Mouse (Mus musculus) kidney, embryonic 15.5 days (tissue): ENCODE measurements around the gene Gm42674. TPM values are rescaled to one million over a fixed set of nuclear protein-coding genes. Genes with fewer than 3 reads are reported as not detected.

Experiments used
- ATAC-seq: fragments of 200-750 bp; cut with Nextera tagmentation; replicated peaks from 2 replicates; pipeline ENCODE4 v1.8.0; 2017; ENCODE audit warnings: moderate TSS enrichment; ENCODE audit not compliant: low FRiP score
- H3K27ac ChIP-seq: fragments of 300-500 bp; sonication (generic); 2 replicates; pipeline ENCODE4 v1.5.1; 2015; ENCODE audit warnings: mild to moderate bottlenecking, inconsistent platforms
- H3K27me3 ChIP-seq: fragments of 300-500 bp; sonication (generic); 2 replicates; pipeline ENCODE4 v1.6.1; 2015; ENCODE audit warnings: inconsistent platforms
- H3K36me3 ChIP-seq: fragments of 300-500 bp; sonication (generic); 2 replicates; pipeline ENCODE4 v1.6.1; 2015; ENCODE audit warnings: inconsistent platforms
- H3K4me1 ChIP-seq: fragments of 300-500 bp; sonication (generic); 2 replicates; pipeline ENCODE4 v1.6.1; 2015; ENCODE audit warnings: inconsistent platforms
- H3K4me2 ChIP-seq: fragments of 300-500 bp; sonication (generic); 2 replicates; pipeline ENCODE4 v1.6.1; 2015; ENCODE audit warnings: moderate library complexity, mild to moderate bottlenecking, inconsistent platforms
- H3K4me3 ChIP-seq: fragments of 300-500 bp; sonication (generic); replicated peaks from 2 replicates; pipeline ENCODE4 v1.5.1; 2015; ENCODE audit warnings: mild to moderate bottlenecking, inconsistent platforms
- H3K9ac ChIP-seq: fragments of 300-500 bp; sonication (generic); 2 replicates; pipeline ENCODE4 v1.6.1; 2015; ENCODE audit warnings: mild to moderate bottlenecking, inconsistent platforms
- H3K9me3 ChIP-seq: fragments of 300-500 bp; sonication (generic); replicated peaks from 2 replicates; pipeline ENCODE4 v1.6.1; 2016; ENCODE audit warnings: inconsistent platforms
- WGBS: fragments of 180-500 bp; shearing (Covaris S2); methylation state at CpG from one replicate; pipeline ENCODE4 v1.1.7; 2015; ENCODE audit warnings: mixed read lengths; 5-methylcytosine and 5-hydroxymethylcytosine counted together
- polyA plus RNA-seq: library from polyadenylated mRNA; unstranded; fragments of >200 nt; fragmentation: Nextera tagmentation; extraction: Ambion mirVana; gene quantifications from 2 replicates; pipeline ENCODE4 v1.2.1, GENCODE M21; 2015

The Gm42674 gene
- polyA plus RNA-seq, 1 experiment from 2014 or later, result not detected

- ATAC-seq, result no peak
- H3K27me3 ChIP-seq, result no peaks in the 10 kb centered on the region
- no peak overlapping the region for H3K4me2 ChIP-seq
- no peaks in the 10 kb centered on the region for H3K36me3 ChIP-seq
- no peak overlapping the region for H3K9ac ChIP-seq
- H3K9me3 ChIP-seq, result no peaks in the 10 kb centered on the region
- peaks cover 26% of the 10 kb centered on the region for H3K4me1 ChIP-seq
- H3K4me3 ChIP-seq, result no peak overlapping the region
- H3K27ac ChIP-seq, result no peak overlapping the region
- WGBS, result 71% methylated on average over 6 of the region's 6 CpGs
These were observed 1.7 kb upstream of the Gm42674 start for GRCm38 (mm10) chr3:90600036-90600435.

GRCm38 (mm10) chr3:90600458-90601195 is 1.1 kb upstream of the Gm42674 start:
- no peak for ATAC-seq
- Histone ChIP-seq H3K4me2 (no peak overlapping the region), H3K27me3 (no peaks in the 10 kb centered on the region), H3K4me3 (no peak overlapping the region), H3K36me3 (no peaks in the 10 kb centered on the region), H3K4me1 (peaks cover 30% of the 10 kb centered on the region), H3K9me3 (no peaks in the 10 kb centered on the region), H3K27ac (no peak overlapping the region), H3K9ac (no peak overlapping the region)
- WGBS, result 85% methylated on average over 8 of the region's 8 CpGs

- 47% methylated on average over 3 of the region's 3 CpGs for WGBS
- Histone ChIP-seq H3K4me2 (no peak within 1 kb of the TSS), H3K9ac (no peak within 1 kb of the TSS), H3K4me3 (no peak within 1 kb of the TSS), H3K27ac (peak within 1 kb of the TSS; percentile 76), H3K27me3 (no peaks in the 10 kb centered on the region), H3K4me1 (peaks cover 29% of the 10 kb centered on the region), H3K36me3 (no peaks in the 10 kb centered on the region), H3K9me3 (no peaks in the 10 kb centered on the region)
- ATAC-seq, result no peak
These were observed 1.9 kb downstream of the Gm42674 start, which contains the start of gene S100a4 for GRCm38 (mm10) chr3:90603623-90604022. Gene S100a4 (plus strand): TSS chr3:90603771.

GRCm38 (mm10) chr3:90604416-90604815 is 2.7 kb downstream of the Gm42674 start:
- H3K27me3 ChIP-seq, result no peaks in the 10 kb centered on the region
- no peaks in the 10 kb centered on the region for H3K36me3 ChIP-seq
- H3K9me3 ChIP-seq, result no peaks in the 10 kb centered on the region
- peak; percentile 66 for ATAC-seq
- 41% methylated on average over 4 of the region's 4 CpGs for WGBS
- H3K4me3 ChIP-seq, result no peak overlapping the region
- H3K4me1 ChIP-seq, result peaks cover 29% of the 10 kb centered on the region
- peak overlapping the region; percentile 76 for H3K27ac ChIP-seq
- no peak overlapping the region for H3K4me2 ChIP-seq
- H3K9ac ChIP-seq, result no peak overlapping the region

GRCm38 (mm10) chr3:90605049-90605448 is 3.3 kb downstream of the Gm42674 start:
- H3K4me2 ChIP-seq, result no peak overlapping the region
- WGBS, result 80% methylated on average over 3 of the region's 3 CpGs
- H3K36me3 ChIP-seq, result no peaks in the 10 kb centered on the region
- H3K27me3 ChIP-seq, result no peaks in the 10 kb centered on the region
- no peak overlapping the region for H3K4me3 ChIP-seq
- H3K9me3 ChIP-seq, result no peaks in the 10 kb centered on the region
- peaks cover 29% of the 10 kb centered on the region for H3K4me1 ChIP-seq
- no peak overlapping the region for H3K9ac ChIP-seq
- ATAC-seq, result no peak
- peak overlapping the region; percentile 76 for H3K27ac ChIP-seq

- Histone ChIP-seq H3K27ac (peak overlapping the region; percentile 76), H3K9me3 (no peaks in the 10 kb centered on the region), H3K4me2 (no peak overlapping the region), H3K4me1 (peaks cover 27% of the 10 kb centered on the region), H3K9ac (no peak overlapping the region), H3K36me3 (no peaks in the 10 kb centered on the region), H3K27me3 (no peaks in the 10 kb centered on the region), H3K4me3 (no peak overlapping the region)
- ATAC-seq, result no peak
- 83% methylated on average over 2 of the region's 2 CpGs for WGBS
These were observed 4.0 kb downstream of the Gm42674 start for GRCm38 (mm10) chr3:90605736-90606135.

- H3K9ac ChIP-seq, result no peak overlapping the region
- peak; percentile 44; the same call in 1 of the 2 replicates for ATAC-seq
- 73% methylated on average over 6 of the region's 6 CpGs for WGBS
- peak overlapping the region; percentile 76 for H3K27ac ChIP-seq
- H3K27me3 ChIP-seq, result no peaks in the 10 kb centered on the region
- no peaks in the 10 kb centered on the region for H3K9me3 ChIP-seq
- H3K36me3 ChIP-seq, result no peaks in the 10 kb centered on the region
- H3K4me3 ChIP-seq, result no peak overlapping the region
- no peak overlapping the region for H3K4me2 ChIP-seq
- H3K4me1 ChIP-seq, result peaks cover 27% of the 10 kb centered on the region
These were observed 4.5 kb downstream of the Gm42674 start for GRCm38 (mm10) chr3:90606185-90606584.

GRCm38 (mm10) chr3:90607361-90607760 is 5.7 kb downstream of the Gm42674 start:
- Histone ChIP-seq H3K4me1 (peaks cover 35% of the 10 kb centered on the region), H3K27me3 (no peaks in the 10 kb centered on the region), H3K36me3 (no peaks in the 10 kb centered on the region), H3K4me3 (no peak overlapping the region), H3K9ac (no peak overlapping the region), H3K27ac (no peak overlapping the region), H3K9me3 (no peaks in the 10 kb centered on the region), H3K4me2 (no peak overlapping the region)
- no peak for ATAC-seq
- WGBS, result 78% methylated on average over 3 of the region's 3 CpGs

GRCm38 (mm10) chr3:90608223-90608622 is 6.5 kb downstream of the Gm42674 start, which contains the start of gene S100a5:
Gene S100a5 (plus strand): TSS chr3:90608523.
- Histone ChIP-seq H3K9me3 (no peaks in the 10 kb centered on the region), H3K36me3 (no peaks in the 10 kb centered on the region), H3K4me2 (no peak within 1 kb of the TSS), H3K9ac (no peak within 1 kb of the TSS), H3K27ac (no peak within 1 kb of the TSS), H3K27me3 (no peaks in the 10 kb centered on the region), H3K4me3 (no peak within 1 kb of the TSS), H3K4me1 (peaks cover 43% of the 10 kb centered on the region)
- 68% methylated on average over 3 of the region's 3 CpGs for WGBS
- no peak for ATAC-seq

- ATAC-seq, result no peak
- no peaks in the 10 kb centered on the region for H3K36me3 ChIP-seq
- H3K9me3 ChIP-seq, result no peaks in the 10 kb centered on the region
- no peak overlapping the region for H3K27ac ChIP-seq
- no peak overlapping the region for H3K9ac ChIP-seq
- peaks cover 43% of the 10 kb centered on the region for H3K4me1 ChIP-seq
- no peak overlapping the region for H3K4me3 ChIP-seq
- no peaks in the 10 kb centered on the region for H3K27me3 ChIP-seq
- H3K4me2 ChIP-seq, result no peak overlapping the region
These were observed 7.4 kb downstream of the Gm42674 start for GRCm38 (mm10) chr3:90609102-90609501.

- H3K27me3 ChIP-seq, result no peaks in the 10 kb centered on the region
- H3K4me2 ChIP-seq, result no peak overlapping the region
- H3K36me3 ChIP-seq, result no peaks in the 10 kb centered on the region
- H3K9ac ChIP-seq, result no peak overlapping the region
- no peaks in the 10 kb centered on the region for H3K9me3 ChIP-seq
- peaks cover 40% of the 10 kb centered on the region for H3K4me1 ChIP-seq
- no peak for ATAC-seq
- 88% methylated on average over 3 of the region's 3 CpGs for WGBS
- H3K4me3 ChIP-seq, result no peak overlapping the region
- H3K27ac ChIP-seq, result no peak overlapping the region
These were observed 9.8 kb downstream of the Gm42674 start for GRCm38 (mm10) chr3:90611494-90611893.

- H3K9ac ChIP-seq, result no peak overlapping the region
- H3K9me3 ChIP-seq, result no peaks in the 10 kb centered on the region
- H3K36me3 ChIP-seq, result no peaks in the 10 kb centered on the region
- H3K4me2 ChIP-seq, result no peak overlapping the region
- H3K27ac ChIP-seq, result no peak overlapping the region
- H3K4me1 ChIP-seq, result peaks cover 40% of the 10 kb centered on the region
- no peak for ATAC-seq
- H3K27me3 ChIP-seq, result no peaks in the 10 kb centered on the region
- no peak overlapping the region for H3K4me3 ChIP-seq
- 51% methylated on average over 4 of the region's 4 CpGs for WGBS
These were observed 10.4 kb downstream of the Gm42674 start for GRCm38 (mm10) chr3:90612061-90612460.
